Mouse (Mus musculus) ES-Bruce4 (cell line): Measurements from ENCODE around the gene Iapp. TPM values are rescaled to one million over a fixed set of nuclear protein-coding genes. Genes with fewer than 3 reads are reported as not detected.
"Not testable (repeated sequence)": the region's sequence is repeated elsewhere in the genome, so short reads cannot be mapped to it uniquely, and the experiment has no call there.

Experiments used
- H3K27ac ChIP-seq: 2 replicates; pipeline ENCODE4 v1.5.1; 2012; ENCODE audit warnings: low read length, inconsistent platforms; ENCODE audit not compliant: insufficient read depth
- H3K27me3 ChIP-seq: 2 replicates; pipeline ENCODE4 v1.6.1; 2012; ENCODE audit warnings: mild to moderate bottlenecking, low read length, inconsistent platforms; ENCODE audit not compliant: control insufficient read depth, poor library complexity, insufficient read depth, severe bottlenecking
- H3K36me3 ChIP-seq: 2 replicates; pipeline ENCODE4 v1.6.1; 2012; ENCODE audit warnings: inconsistent platforms, mild to moderate bottlenecking, low read length, moderate library complexity; ENCODE audit not compliant: control insufficient read depth, poor library complexity, insufficient read depth, severe bottlenecking
- H3K4me1 ChIP-seq: one replicate; pipeline ENCODE4 v1.8.1; 2011; ENCODE audit warnings: low read length; ENCODE audit not compliant: control insufficient read depth, insufficient read depth
- H3K4me3 ChIP-seq: 2 replicates; pipeline ENCODE4 v1.5.1; 2011; ENCODE audit warnings: low read depth, mild to moderate bottlenecking, low read length
- H3K9ac ChIP-seq: 2 replicates; pipeline ENCODE4 v1.6.1; 2012; ENCODE audit warnings: low read depth, mild to moderate bottlenecking, inconsistent platforms; ENCODE audit not compliant: poor library complexity, severe bottlenecking
- H3K9me3 ChIP-seq: replicated peaks from 2 replicates; pipeline ENCODE4 v1.6.1; 2012; ENCODE audit warnings: mild to moderate bottlenecking, low read length, inconsistent platforms; ENCODE audit not compliant: control insufficient read depth, poor library complexity, insufficient read depth, severe bottlenecking
- CTCF ChIP-seq: IDR thresholded peaks from one replicate; pipeline ENCODE4 v1.8.1; 2011; ENCODE audit warnings: low read depth, low read length
- EP300 ChIP-seq: IDR thresholded peaks from 2 replicates; pipeline ENCODE4 v1.6.1; 2011; ENCODE audit warnings: low read depth, low read length; ENCODE audit not compliant: insufficient read depth
- POLR2A ChIP-seq: IDR thresholded peaks from one replicate; pipeline ENCODE4 v1.8.1; 2011; ENCODE audit warnings: low read length; ENCODE audit not compliant: insufficient read depth
- polyA plus RNA-seq: library from polyadenylated mRNA; stranded (reverse); fragments of >200 nt; gene quantifications from 2 replicates; pipeline ENCODE4 v1.2.4, GENCODE M21; 2011; ENCODE audit warnings: low read depth; ENCODE audit not compliant: missing spikeins, insufficient read depth, insufficient read length

Gene Iapp
- not detected in 2 replicates for polyA plus RNA-seq

DNA sequence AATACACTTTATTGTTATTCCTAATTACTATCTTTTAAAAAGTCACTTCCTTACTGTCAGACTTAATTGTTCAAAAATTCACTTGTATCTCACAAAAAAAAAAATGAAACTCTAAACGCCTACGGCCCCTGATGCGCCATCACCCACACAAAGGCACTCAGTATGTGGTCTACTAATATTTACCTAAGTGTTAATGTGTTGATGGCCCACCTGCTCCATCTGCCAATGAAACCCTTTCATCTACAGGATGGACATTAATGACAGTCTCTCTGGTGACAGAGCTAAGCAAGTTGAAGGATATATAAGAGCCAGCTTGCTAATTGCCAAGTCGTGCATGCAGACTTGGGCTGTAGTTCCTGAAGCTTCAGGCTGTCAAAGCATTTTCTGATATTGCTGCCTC, at the start of gene Iapp:
Iapp (plus strand) TSS at position 326 of the 400 bp plus-strand sequence.
- TF ChIP-seq EP300, result no peak
- no peak for TF ChIP-seq POLR2A
- TF ChIP-seq CTCF, result no peak
- H3K36me3 ChIP-seq, result no peaks in the 10 kb centered on the region
- no peak within 1 kb of the TSS for H3K27ac ChIP-seq
- no peak within 1 kb of the TSS for H3K9ac ChIP-seq
- no peaks in the 10 kb centered on the region for H3K9me3 ChIP-seq
- no peaks in the 10 kb centered on the region for H3K27me3 ChIP-seq
- H3K4me3 ChIP-seq, result no peak within 1 kb of the TSS
- H3K4me1 ChIP-seq, result no peaks in the 10 kb centered on the region

DNA sequence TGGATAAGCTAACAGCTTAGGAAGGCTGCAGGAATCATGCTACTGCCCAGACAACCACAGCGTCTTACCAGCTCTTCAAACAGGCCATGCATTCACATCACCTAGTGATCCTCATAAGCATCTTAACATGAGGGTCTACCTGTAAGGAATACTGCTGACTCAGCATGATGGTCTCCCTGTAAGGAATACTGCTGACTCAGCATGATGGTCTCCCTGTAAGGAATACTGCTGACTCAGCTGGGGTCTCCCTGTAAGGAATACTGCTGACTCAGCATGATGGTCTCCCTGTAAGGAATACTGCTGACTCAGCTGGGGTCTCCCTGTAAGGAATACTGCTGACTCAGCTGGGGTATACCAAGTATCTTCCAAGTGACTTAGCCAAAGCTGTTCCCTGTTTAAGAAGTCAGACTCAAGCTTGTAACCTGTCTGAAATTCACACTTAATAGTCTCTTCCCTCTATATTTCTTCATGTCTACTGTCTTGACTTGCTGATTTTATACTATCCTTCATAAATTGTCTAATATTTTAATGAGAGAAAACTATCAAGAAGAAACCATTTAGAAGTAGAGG, 47.4 kb upstream of the Iapp start:
- not testable (repeated sequence) for H3K4me3 ChIP-seq, H3K27ac ChIP-seq, H3K9ac ChIP-seq, H3K27me3 ChIP-seq, H3K36me3 ChIP-seq, H3K4me1 ChIP-seq, H3K9me3 ChIP-seq

DNA sequence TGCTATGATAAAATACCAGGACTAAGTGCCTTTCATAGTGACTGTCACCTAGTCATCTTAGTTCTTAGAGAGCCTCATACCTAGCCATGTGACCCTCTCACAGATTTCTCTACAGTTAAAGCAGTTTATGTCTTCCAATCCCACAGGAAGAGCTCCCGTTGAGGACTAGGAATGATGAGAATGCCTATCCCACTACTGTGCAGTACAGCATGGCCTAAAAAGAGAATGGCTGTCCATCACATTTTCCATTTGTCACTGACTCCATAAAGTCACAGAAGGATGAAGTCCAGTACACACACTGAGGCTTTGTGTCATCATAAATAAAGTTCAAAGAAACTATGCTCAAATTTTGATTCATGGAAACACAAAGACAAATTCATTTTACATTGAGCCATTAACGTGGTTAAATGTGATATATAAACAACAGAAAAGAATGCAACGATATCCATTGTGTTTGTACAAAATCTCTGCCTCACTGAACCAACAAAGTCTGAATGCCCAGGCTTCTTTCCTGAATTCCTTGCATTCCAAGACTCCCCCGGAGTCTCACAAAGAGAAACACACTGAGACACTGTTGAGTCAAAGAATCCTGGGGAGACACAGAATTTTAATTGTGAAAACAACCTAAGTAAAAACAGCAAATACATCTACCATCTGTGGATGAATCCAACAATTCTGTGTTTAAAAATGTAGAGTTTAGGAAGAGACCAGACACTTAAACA, 22.3 kb upstream of the Iapp start:
- H3K9ac ChIP-seq, result no peak overlapping the region
- H3K9me3 ChIP-seq, result no peaks in the 10 kb centered on the region
- no peak overlapping the region for H3K4me3 ChIP-seq
- no peaks in the 10 kb centered on the region for H3K4me1 ChIP-seq
- no peaks in the 10 kb centered on the region for H3K36me3 ChIP-seq
- TF ChIP-seq CTCF (no peak), POLR2A (no peak)
- no peak overlapping the region for H3K27ac ChIP-seq
- no peaks in the 10 kb centered on the region for H3K27me3 ChIP-seq

- H3K4me1 ChIP-seq, result no peaks in the 10 kb centered on the region
- TF ChIP-seq EP300, result no peak
- TF ChIP-seq CTCF, result no peak
- no peak for TF ChIP-seq POLR2A
- no peaks in the 10 kb centered on the region for H3K36me3 ChIP-seq
- no peak overlapping the region for H3K27ac ChIP-seq
- H3K9ac ChIP-seq, result no peak overlapping the region
- no peaks in the 10 kb centered on the region for H3K27me3 ChIP-seq
- no peak overlapping the region for H3K4me3 ChIP-seq
- no peaks in the 10 kb centered on the region for H3K9me3 ChIP-seq
These were observed 8.7 kb upstream of the Iapp start for GRCm38 (mm10) chr6:142289413-142290118.

- H3K27ac ChIP-seq, result no peak overlapping the region
- no peak overlapping the region for H3K9ac ChIP-seq
- H3K36me3 ChIP-seq, result no peaks in the 10 kb centered on the region
- no peak overlapping the region for H3K4me3 ChIP-seq
- H3K4me1 ChIP-seq, result no peaks in the 10 kb centered on the region
- H3K27me3 ChIP-seq, result no peaks in the 10 kb centered on the region
- no peak for TF ChIP-seq CTCF
- TF ChIP-seq EP300, result no peak
- TF ChIP-seq POLR2A, result no peak
- H3K9me3 ChIP-seq, result no peaks in the 10 kb centered on the region
These were observed 6.9 kb downstream of the Iapp start for GRCm38 (mm10) chr6:142305076-142305475.

DNA sequence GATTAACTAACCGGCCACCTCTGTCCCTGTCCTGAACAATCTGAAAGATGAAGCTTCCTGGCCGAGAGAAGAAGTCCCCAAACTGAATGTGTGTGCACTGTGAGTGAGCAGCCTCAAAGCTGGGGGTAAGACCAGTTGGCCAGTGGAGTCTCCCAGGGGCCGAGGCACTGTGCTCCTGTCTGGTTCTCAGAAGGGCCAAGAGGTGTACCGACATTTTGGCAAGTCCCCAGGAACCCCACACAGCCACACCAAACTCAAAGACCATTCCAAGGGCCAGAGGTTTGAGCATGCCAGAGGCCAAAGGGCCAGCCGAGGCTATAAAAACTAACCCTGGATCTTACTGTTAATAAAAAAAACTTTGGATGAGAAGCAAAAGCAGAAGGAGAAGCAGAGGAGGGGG, 16.1 kb downstream of the Iapp start:
- Histone ChIP-seq H3K36me3 (no peaks in the 10 kb centered on the region), H3K27me3 (no peaks in the 10 kb centered on the region), H3K27ac (no peak overlapping the region), H3K9ac (no peak overlapping the region), H3K9me3 (no peaks in the 10 kb centered on the region; the same call in 1 of the 2 replicates), H3K4me3 (no peak overlapping the region), H3K4me1 (no peaks in the 10 kb centered on the region)
- TF ChIP-seq POLR2A (no peak), CTCF (no peak), EP300 (no peak)
